Mouse (Mus musculus) olfactory bulb, adult 2 months (tissue): ENCODE results near the gene Bok.

Experiments used
- CTCF ChIP-seq: fragments of 200-500 bp; IDR thresholded peaks from 2 replicates; pipeline ENCODE4 v1.5.1; 2012; ENCODE audit warnings: low read depth, mild to moderate bottlenecking, low read length, moderate library complexity; ENCODE audit not compliant: insufficient read depth
- POLR2A ChIP-seq: fragments of 200-500 bp; IDR thresholded peaks from 2 replicates; pipeline ENCODE4 v1.6.1; 2012; ENCODE audit warnings: mild to moderate bottlenecking, low read depth, low read length, moderate library complexity; ENCODE audit not compliant: insufficient read depth

DNA sequence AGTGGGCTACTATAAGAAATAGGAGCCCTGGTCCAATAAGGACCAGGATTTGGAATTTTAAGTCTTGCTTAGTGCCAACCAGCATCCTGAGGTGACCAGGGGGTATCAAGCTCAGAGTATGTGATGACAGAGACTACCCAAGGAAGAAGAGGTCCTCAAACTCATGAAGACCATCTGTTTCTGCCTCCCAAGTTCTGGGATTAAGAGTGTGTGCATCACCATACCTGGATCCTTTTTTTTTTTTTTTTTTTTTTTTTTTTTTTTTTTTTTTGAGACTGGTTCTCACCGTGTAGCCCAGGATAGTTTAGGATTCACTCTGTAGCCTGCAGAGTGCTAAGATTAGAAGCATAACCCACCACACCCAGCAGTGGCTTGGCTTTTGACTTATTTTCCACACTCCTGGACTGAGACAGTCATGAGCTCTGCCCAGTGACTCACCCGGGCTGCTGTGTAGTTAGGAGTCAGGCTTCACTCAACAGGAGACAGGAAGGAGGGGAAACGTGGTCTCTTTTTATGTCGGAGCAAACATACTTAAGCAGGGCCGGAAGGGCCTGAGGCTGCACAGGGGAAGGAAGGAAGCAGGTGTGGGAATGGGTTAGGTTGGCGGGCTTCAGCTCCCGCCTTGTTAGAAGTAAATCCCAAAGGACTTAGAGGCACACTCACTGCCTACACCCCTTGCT lies 5.4 kb upstream of the Bok start:
- TF ChIP-seq CTCF (no peak), POLR2A (no peak)
